Mouse (Mus musculus) splenic B cell, adult 2 months (primary cell): ENCODE measurements around the gene Taok3.

Experiments
- DNase-seq: peaks from one replicate; pipeline ENCODE4 v3.0.0-alpha.2; 2011; ENCODE audit warnings: low read depth, low spot score
- H3K27me3 ChIP-seq: 2 replicates; pipeline ENCODE4 v1.6.1; 2012; ENCODE audit warnings: mild to moderate bottlenecking, low read length, moderate library complexity, mixed read lengths; ENCODE audit not compliant: control insufficient read depth, poor library complexity, insufficient read depth, severe bottlenecking
- H3K36me3 ChIP-seq: 2 replicates; pipeline ENCODE4 v1.6.1; 2012; ENCODE audit warnings: mild to moderate bottlenecking, low read length, moderate library complexity, mixed read lengths; ENCODE audit not compliant: control insufficient read depth, poor library complexity, insufficient read depth, severe bottlenecking

Taok3 gene

GRCm38 (mm10) chr5:117264701-117265100 lies 144.8 kb downstream of the Taok3 start:
- no peak for DNase-seq
- Histone ChIP-seq H3K36me3 (peaks cover 18% of the 10 kb centered on the region), H3K27me3 (no peaks in the 10 kb centered on the region)

GRCm38 (mm10) chr5:117267913-117268312 lies 148.0 kb downstream of the Taok3 start:
- peaks cover 16% of the 10 kb centered on the region for H3K36me3 ChIP-seq
- no peaks in the 10 kb centered on the region for H3K27me3 ChIP-seq
- no peak for DNase-seq

- H3K27me3 ChIP-seq, result no peaks in the 10 kb centered on the region
- DNase-seq, result no peak
- H3K36me3 ChIP-seq, result peaks cover 8% of the 10 kb centered on the region
Measured at GRCm38 (mm10) chr5:117268749-117269148, 148.8 kb downstream of the Taok3 start.

GRCm38 (mm10) chr5:117269395-117269794 lies 149.5 kb downstream of the Taok3 start:
- DNase-seq, result no peak
- H3K27me3 ChIP-seq, result no peaks in the 10 kb centered on the region
- H3K36me3 ChIP-seq, result peaks cover 3% of the 10 kb centered on the region

GRCm38 (mm10) chr5:117271945-117272344 lies 152.0 kb downstream of the Taok3 start:
- Histone ChIP-seq H3K27me3 (no peaks in the 10 kb centered on the region), H3K36me3 (peaks cover 3% of the 10 kb centered on the region; the same call in 1 of the 2 replicates)
- no peak for DNase-seq

DNA sequence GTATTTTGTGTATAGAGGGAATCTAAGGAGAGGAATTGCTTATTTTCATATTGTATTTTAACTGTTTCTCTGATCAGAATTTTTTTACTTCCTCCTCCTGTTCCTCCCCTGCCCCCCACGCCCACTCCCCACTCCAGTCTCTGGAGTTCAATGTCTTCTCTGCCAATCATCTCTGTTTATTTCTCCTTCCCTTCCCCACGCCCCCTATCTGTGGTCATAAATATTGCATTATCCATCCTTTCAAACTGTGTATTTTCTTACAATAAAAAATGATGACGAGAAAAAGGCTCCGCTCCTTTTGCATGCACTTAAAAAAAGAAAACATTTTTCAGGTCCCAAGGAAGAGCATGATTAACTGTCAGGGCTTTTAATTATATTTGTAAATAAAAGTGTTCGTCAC lies 154.9 kb downstream of the Taok3 start:
- H3K27me3 ChIP-seq, result no peaks in the 10 kb centered on the region
- peaks cover 3% of the 10 kb centered on the region; the same call in 1 of the 2 replicates for H3K36me3 ChIP-seq
- DNase-seq, result peak; percentile 33

- Histone ChIP-seq H3K27me3 (no peaks in the 10 kb centered on the region), H3K36me3 (no peaks in the 10 kb centered on the region)
- DNase-seq, result peak; percentile 19
Measured at GRCm38 (mm10) chr5:117277784-117278183, 157.9 kb downstream of the Taok3 start.

DNA sequence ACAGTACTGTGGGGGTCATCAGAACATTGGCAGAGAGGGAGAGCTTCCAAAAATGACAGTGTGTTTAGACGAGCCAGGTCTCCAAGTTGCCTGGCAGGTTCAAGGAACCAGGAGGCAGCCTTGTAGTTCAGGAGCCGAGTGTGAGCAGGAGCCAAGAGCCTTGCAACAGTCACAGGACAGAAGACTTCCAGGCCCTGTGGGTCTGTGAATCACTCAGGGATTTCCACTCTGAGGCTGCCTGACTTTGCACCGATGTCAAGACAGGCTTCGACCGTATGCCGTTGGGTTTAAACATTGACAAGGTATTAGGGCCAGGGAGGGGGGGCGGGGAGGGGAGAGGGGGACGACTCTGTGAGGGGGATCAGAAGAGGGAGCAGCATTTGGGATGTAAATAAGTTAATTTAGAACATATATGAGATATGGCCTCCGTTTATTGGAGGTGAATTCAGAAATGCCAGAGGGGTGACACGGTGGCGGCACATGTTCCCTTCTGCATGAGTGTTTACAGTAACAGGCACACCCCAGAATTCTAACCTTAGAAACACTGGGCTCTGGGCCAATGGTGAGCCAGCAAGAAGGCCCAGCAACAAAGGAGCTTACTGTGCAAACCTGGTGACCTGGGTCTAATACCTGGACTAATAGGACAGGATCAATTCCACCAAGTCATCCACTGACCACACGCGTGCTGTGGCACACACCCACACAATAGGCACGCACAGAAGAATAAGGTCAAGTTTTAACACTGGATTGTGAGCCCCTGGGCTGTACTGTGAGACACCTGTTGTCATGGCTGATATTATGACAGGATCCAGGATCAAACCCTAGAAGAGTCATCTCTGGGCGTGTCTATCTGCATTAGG lies 159.1 kb downstream of the Taok3 start:
- H3K27me3 ChIP-seq, result no peaks in the 10 kb centered on the region
- H3K36me3 ChIP-seq, result no peaks in the 10 kb centered on the region
- DNase-seq, result no peak

GRCm38 (mm10) chr5:117279669-117280050 lies 159.7 kb downstream of the Taok3 start:
- no peak for DNase-seq
- peaks cover 3% of the 10 kb centered on the region; the same call in 1 of the 2 replicates for H3K36me3 ChIP-seq

DNA sequence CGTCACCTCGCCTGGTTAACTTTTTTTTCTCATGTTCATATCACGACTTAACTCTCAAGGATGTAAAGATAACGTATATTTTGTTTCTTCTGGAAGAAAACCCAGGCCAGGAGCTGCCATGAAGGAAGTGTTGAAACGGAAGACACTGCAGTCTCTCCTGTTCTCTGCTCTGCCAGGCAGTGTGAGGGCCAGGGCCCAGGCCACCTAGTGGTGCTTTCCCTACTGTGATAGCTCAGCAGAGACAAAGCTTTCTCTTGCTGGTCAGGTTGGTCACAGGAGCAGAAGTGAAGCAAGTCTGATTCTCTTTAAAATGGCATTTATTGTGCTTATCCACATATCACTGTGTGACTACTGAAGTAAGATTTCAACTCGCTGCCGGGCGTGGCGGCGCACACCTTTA lies 161.6 kb downstream of the Taok3 start:
- Histone ChIP-seq H3K27me3 (no peaks in the 10 kb centered on the region), H3K36me3 (peaks cover 6% of the 10 kb centered on the region)
- no peak for DNase-seq

More at GRCm38 (mm10) chr5:117279669-117280050, 159.7 kb downstream of the Taok3 start:
- H3K27me3 ChIP-seq, result no peaks in the 10 kb centered on the region

DNA sequence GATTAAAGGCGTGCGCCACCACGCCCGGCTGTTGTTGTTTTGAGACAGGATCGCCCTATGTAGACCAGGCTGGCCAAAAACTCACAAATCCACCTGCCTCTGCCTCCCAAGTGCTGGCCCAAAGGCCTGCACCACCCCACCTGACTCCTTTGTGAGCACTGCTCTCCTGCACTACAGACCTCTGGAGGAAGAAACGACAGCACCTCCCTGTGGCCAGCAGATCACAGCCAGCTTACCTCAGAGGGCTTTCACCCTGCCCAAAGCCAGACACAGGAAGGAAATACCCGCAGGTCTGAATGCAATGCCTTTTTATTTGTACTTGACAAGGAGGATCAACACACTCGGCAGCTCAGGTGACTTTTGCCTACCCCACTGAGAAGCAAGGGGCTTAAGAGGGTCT lies 162.4 kb downstream of the Taok3 start:
- DNase-seq, result peak; percentile 12
- Histone ChIP-seq H3K36me3 (peaks cover 6% of the 10 kb centered on the region), H3K27me3 (no peaks in the 10 kb centered on the region)

DNA sequence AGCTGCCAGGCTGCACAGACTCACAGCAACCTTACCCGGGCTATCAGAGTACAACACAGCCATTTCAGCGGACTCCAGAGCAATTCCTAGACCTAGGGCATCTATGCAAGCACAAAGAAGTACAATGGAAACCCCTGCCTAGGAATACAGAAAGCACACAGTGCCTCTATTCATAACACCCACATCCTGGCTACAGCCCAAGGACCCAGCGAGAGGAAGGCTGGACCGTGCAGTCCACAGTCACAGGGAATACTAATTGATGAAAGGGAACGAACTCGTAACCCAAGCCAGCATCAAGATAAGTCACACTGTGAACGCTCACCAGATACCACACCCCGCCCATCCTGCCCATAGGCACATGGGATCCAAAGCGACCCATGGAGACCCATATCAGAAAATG lies 164.1 kb downstream of the Taok3 start:
- no peak for DNase-seq
- H3K27me3 ChIP-seq, result no peaks in the 10 kb centered on the region
- H3K36me3 ChIP-seq, result peaks cover 6% of the 10 kb centered on the region

- H3K36me3 ChIP-seq, result peaks cover 6% of the 10 kb centered on the region
- DNase-seq, result no peak
- no peaks in the 10 kb centered on the region for H3K27me3 ChIP-seq
Measured at GRCm38 (mm10) chr5:117284682-117285081, 164.8 kb downstream of the Taok3 start.

DNA sequence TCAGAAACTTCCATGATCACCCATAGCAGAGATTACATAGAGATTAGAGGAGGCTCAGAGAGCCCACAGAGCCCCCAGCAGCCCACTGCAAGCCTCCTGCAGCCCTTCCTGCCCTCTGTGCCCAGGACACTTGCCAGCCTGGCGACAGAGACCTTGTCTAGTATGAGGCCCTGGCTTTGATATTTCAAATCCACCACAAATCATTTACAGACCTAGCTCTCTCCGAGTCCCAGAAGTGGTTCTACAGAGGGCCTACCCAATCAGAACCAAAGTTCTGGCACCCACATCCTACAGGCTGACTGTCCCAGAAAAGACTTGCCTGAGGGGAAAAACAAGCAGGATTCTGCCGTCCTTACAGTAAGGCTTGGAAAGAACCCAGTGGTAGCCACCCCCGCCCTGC lies 165.3 kb downstream of the Taok3 start:
- H3K36me3 ChIP-seq, result peaks cover 6% of the 10 kb centered on the region
- DNase-seq, result no peak
- H3K27me3 ChIP-seq, result no peaks in the 10 kb centered on the region

- H3K27me3 ChIP-seq, result no peaks in the 10 kb centered on the region
- peaks cover 6% of the 10 kb centered on the region for H3K36me3 ChIP-seq
- no peak for DNase-seq
Measured at GRCm38 (mm10) chr5:117286286-117286685, 166.4 kb downstream of the Taok3 start.
